Mouse (Mus musculus): ENCODE measurements around the gene Tmem41b.
A peak's percentile ranks its signal among the peaks of the same experiment; 100 is the strongest.
"Not testable (repeated sequence)": the region's sequence is repeated elsewhere in the genome, so short reads cannot be mapped to it uniquely, and the experiment has no call there.

Gene Tmem41b

GRCm38 (mm10) chr7:109986775-109987174 is at the start of gene Tmem41b:
Gene Tmem41b (minus strand): TSS chr7:109986929.
- peak; percentile 13 for DNase-seq

- no peak for DNase-seq
These were observed 43.6 kb upstream of the Tmem41b start for GRCm38 (mm10) chr7:110030342-110030741.

GRCm38 (mm10) chr7:110028826-110029225 is 42.1 kb upstream of the Tmem41b start:
- DNase-seq, result no peak

- no peak for DNase-seq
These were observed 39.9 kb upstream of the Tmem41b start for GRCm38 (mm10) chr7:110026594-110026993.

- DNase-seq, result no peak
These were observed 36.8 kb upstream of the Tmem41b start for GRCm38 (mm10) chr7:110023553-110023952.

GRCm38 (mm10) chr7:110018631-110019482 is 32.1 kb upstream of the Tmem41b start:
- DNase-seq, result peak; percentile 58

GRCm38 (mm10) chr7:110018117-110018630 is 31.4 kb upstream of the Tmem41b start, which contains the start of gene Ipo7:
Gene Ipo7 (plus strand): TSS chr7:110018274.
- DNase-seq, result peak; percentile 92

- no peak for DNase-seq
These were observed 27.5 kb upstream of the Tmem41b start for GRCm38 (mm10) chr7:110014272-110014671.

GRCm38 (mm10) chr7:110011417-110011816 is 24.7 kb upstream of the Tmem41b start:
- DNase-seq, result no peak

GRCm38 (mm10) chr7:110009084-110009483 is 22.4 kb upstream of the Tmem41b start:
- no peak for DNase-seq

GRCm38 (mm10) chr7:110008513-110008912 is 21.8 kb upstream of the Tmem41b start:
- DNase-seq, result no peak

GRCm38 (mm10) chr7:110006471-110007195 is 19.9 kb upstream of the Tmem41b start:
- DNase-seq, result no peak

GRCm38 (mm10) chr7:110005976-110006375 is 19.2 kb upstream of the Tmem41b start:
- DNase-seq, result no peak

GRCm38 (mm10) chr7:110002968-110003367 is 16.2 kb upstream of the Tmem41b start:
- DNase-seq, result no peak

- DNase-seq, result no peak
These were observed 15.4 kb upstream of the Tmem41b start for GRCm38 (mm10) chr7:110002092-110002491.

- no peak for DNase-seq
These were observed 11.7 kb upstream of the Tmem41b start for GRCm38 (mm10) chr7:109998388-109998787.

GRCm38 (mm10) chr7:109993157-109993959 is 6.6 kb upstream of the Tmem41b start:
- no peak for DNase-seq

GRCm38 (mm10) chr7:109991286-109991685 is 4.6 kb upstream of the Tmem41b start:
- no peak for DNase-seq

GRCm38 (mm10) chr7:109986133-109986669 is 528 bp downstream of the Tmem41b start:
- peak; percentile 99 for DNase-seq

- no peak for DNase-seq
These were observed 1.0 kb downstream of the Tmem41b start for GRCm38 (mm10) chr7:109985661-109986132.

- not testable (repeated sequence) for DNase-seq
These were observed 2.1 kb downstream of the Tmem41b start for GRCm38 (mm10) chr7:109984608-109985007.

GRCm38 (mm10) chr7:109977131-109977530 is 9.6 kb downstream of the Tmem41b start:
- DNase-seq, result peak; percentile 55

Data from thymus, postnatal 4 days (tissue).